Mouse (Mus musculus) kidney, postnatal 10 days (tissue): Measurements from ENCODE around the gene Acaca.

Experiments used
- DNase-seq: peaks from one replicate; pipeline ENCODE4 v3.0.0; 2021; ENCODE audit warnings: mixed read lengths

Acaca gene

DNA sequence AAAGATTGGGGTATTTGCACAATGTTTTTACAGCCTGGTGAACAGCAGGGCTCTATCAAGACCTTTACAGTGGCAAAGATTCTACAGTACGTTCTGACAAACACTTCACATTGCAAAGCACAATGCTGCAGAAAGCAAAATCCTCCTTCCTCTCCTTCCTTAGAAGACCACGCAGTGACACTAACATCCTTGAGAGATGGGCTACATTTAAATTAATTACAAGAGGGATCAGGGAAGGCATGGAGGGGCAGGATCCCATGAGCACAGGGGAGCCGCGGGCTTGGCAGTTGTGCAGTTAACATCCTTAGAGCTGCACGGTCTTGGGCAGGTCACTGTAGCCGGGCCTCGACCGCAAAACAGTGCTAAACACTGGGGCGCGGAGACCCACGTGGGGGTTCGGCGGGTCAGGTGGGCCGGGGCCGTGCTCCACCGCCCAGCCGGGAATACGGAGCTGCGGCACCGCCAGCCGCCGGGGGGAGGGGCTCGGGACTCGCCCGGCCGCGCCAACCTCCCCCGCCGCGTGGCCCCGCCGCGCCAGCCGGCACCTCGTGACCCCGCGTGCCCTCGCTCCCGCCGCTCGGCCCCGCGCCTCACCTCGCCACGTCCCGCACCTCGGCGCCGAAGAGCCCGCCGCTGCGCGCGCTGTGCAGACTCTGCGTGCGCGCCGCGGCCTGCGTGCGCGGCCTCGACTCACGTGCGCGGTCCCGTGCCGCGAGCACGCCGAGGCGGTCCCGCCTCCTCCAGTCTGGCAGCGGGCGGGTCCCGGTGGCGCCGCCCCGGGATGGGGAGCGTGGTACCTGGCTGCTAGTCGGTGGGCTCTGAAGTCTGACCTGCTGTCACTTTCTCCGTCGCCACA, at the start of gene Acaca, which contains the start of gene Tada2a:
Acaca (plus strand) TSS at position 730 of the 856 bp plus-strand sequence.
Tada2a (minus strand) TSS at position 658 of the 856 bp plus-strand sequence.
- DNase-seq, result peak; percentile 87

GRCm38 (mm10) chr11:84079887-84080286, 49.6 kb upstream of the Acaca start:
- DNase-seq, result no peak

DNA sequence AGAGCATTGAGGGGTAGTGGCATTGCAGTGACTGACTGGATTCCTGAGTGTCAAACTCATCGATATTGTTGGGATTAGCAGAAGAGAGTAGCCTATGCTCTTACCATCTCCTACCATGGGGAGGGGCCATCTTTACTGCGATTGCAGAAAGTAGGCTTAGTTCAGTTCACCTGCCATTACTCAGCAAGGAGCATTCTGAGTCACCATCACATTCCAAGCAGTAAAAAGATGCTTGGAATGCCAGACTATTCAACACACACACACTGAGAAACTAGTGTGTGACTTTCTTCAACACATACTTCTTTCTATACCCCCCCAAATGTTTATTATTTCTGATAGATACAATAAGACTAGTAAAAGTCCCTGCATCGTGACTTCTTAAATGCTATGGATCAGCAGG, 49.1 kb upstream of the Acaca start:
- DNase-seq, result no peak

DNA sequence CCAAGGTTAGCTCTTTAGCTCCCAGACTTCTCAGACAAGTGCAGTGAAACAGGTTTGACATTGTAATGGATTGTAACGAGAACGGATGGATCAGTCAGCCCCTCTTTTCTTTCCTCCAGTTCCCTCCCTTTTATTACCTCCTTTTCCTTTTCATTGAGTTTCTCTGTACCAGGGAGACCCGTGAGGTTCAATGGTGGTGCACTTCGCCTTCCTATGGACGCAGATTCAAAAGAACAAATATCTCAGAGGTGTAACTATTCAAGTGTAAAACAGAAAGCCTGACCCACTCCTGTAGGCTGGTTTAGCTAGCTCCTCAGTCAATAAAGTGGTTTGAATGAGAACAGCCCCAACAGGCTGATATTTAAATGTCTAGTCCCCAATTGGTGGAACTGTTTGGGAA, 47.6 kb upstream of the Acaca start:
- DNase-seq, result no peak

DNA sequence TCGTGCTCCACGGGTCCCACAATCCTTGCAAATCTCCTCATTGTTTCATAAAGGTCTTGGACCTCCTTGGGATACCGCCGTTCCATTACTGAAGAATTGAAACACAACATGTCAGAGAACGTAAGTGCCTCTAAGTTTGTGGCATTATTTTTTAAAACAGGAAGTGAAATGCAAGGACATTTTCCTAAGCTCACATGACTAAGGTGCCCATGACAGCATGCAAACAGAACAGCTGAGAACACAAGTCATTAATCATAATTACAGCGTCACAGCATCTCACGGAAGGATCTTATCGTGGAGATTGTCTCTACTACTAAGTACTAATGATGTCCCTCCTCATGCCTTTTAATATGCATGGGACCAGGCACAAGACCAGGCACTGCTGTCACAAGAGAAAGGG, 38.9 kb upstream of the Acaca start:
- DNase-seq, result no peak

DNA sequence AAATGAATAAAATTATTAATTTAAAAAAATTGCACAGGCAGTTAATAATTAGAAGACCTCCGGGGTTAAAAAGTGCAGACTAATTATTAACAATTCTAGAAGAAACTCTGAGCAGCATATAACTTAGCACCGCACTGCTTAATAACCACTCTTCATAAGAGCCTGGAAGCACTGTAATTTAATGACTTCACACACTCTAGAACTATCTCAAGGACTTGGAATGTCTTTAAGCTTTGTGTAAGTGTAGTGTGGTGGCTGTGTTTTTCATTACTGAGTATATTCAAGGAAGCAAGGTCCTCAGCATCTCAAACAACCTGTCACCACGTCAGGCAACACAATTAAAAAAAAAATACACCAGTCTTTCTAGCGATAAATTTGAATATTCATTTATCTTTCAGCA, 34.4 kb upstream of the Acaca start:
- DNase-seq, result no peak

- no peak for DNase-seq
These were observed 32.0 kb upstream of the Acaca start for GRCm38 (mm10) chr11:84097251-84097998.

GRCm38 (mm10) chr11:84101182-84101581, 28.3 kb upstream of the Acaca start:
- no peak for DNase-seq

DNA sequence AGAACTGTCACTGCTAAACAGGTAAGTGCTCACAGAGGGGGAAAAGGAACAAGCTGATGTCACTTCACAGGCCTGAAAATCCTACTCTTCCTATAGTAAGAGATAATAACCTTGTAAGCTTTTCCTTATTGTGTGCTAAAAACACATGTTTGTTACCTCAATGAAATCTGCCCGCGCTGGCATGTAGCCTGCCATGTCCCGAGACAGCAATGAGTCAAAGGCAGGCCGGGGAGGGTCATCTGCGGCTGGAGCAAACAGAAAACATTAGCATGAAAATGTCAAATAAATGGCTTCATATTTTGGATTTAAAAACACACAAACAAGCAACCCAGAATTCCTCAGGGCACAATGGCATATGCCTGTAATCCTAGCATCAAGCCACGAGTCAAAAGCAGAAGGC, 25.4 kb upstream of the Acaca start:
- DNase-seq, result no peak

- DNase-seq, result no peak
These were observed 22.3 kb upstream of the Acaca start for GRCm38 (mm10) chr11:84107137-84107536.

DNA sequence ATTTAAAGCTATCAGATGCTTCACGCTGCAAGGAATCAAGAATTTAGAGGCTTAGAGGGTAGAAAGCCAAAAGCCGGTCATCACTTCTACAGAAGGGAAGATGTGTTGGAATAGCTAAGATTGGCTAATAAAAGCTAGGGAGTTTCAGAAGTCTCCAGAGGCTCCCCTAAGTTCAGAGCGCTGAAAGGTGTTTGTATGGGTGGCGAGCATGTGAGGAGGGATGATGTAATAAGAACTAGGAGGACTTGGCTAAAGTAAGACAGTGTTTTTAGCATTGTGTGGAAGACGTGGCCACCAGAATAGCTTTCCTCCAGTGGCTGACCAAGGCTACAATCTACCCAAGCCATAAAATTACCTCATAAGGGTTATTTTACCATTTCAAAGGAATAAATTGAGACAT, 15.8 kb upstream of the Acaca start:
- no peak for DNase-seq

DNA sequence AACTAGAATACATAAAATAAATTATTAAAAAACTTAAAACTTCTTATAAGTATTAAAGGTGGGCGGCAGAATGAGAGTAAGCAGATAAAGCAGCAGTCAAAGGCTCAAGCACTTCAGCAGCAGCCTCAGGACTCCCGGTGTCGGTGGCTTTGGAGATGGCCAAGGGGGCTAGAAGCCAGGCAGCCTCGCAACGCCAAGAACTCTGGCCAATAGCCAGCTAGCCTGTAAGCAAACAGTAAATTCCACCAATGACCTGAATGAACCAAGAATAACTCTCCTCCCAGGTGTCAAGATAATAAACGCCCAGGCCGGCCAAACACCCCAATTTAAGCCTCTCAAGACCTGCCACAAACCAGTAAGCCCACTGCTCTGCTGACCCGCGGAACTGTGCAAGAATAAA, 13.8 kb upstream of the Acaca start:
- DNase-seq, result no peak

DNA sequence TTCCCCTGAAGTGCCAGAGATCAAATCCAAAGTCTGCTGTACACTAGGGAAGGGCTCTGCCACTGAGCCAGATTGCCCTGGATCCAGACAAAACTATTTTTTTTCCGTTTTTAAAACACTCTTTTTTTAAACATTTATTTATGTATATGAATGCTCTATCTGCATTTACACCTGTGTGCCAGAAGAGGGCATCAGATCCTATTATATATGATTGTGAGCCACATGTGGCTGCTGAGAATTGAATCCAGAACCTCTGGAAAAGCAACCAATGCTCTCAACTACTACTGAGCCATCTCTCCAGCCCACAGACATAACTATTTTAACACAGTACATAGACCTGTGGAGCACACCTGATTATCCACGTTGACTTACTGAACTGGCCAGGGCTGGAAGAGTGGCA, 13.3 kb upstream of the Acaca start:
- no peak for DNase-seq

DNA sequence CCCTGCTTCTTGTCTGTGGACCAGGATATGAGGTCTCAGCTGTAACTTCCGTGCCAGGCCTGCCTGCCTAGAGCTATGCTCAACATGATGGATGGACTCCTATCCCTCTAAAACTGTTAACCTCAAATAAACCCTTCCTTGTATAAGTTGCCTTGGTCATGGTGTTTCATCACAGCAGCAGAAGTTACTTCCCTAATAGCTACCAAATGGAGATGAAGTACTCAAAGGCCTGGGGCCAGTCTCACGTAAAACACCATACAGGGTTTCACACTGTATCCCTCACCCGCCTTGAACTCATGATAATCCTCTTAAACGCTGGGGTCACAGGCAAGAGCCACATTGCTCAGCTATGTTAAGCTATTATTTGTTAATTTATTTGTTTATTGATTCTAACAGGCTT, 12.0 kb upstream of the Acaca start:
- DNase-seq, result no peak

DNA sequence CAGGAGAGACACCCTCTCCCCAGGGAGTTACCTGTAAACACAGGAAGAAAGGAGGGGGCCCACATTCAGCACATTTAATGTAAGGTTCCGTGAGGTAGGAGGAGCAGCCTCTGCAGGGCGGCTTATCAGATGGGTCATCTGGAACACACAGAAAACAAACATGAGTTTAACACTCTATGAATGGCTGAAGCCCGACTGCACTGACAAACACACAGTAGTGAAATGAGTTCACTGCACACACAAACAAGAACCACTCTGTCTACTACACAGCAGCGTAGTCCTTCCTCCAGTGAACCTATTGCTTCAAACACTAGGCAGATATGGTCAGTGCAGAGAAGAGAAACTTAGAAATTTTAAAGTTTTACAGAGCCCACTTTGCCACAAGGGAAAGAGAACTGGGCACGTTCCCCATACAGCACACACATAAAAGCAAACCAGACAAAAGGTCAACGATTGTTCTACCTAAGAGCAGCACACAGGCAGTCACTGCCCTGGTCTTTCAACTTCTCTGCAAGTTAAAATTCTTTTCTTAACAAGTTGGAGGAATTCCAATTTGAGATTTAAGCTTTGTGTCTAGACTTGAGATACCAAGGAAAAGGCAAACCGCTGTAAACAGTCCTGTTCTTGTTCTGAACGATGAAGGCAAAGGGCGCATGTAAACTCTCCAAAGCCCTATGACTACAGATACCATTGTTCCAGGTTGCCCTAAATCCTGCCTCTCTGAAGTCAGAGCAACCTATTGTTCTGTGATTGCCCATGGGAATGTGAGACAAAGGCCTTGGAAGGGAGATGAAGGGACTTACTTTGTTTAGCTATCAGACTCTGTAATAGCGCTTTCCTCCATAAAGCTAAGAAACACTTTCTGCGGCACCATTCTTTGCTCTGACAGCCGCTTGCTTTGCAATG, 8.2 kb upstream of the Acaca start:
- no peak for DNase-seq

DNA sequence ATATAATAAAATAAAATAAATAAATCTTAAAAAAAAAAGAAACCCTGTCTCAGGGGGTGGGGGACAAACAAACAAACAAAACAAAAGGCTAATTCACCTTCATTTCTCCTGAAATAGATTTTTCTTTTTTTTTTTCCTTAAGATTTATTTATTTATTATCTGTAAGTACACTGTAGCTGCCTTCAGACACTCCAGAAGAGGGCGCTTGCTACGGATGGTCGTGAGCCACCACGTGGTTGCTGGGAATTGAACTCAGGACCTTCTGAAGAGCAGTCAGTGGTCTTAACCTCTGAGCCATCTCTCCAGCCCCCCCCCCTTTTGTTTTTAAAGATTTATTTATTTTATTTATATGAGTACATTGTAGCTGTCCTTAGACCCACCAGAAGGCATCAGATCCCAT, 1.5 kb upstream of the Acaca start:
- no peak for DNase-seq

- DNase-seq, result no peak
These were observed 320 bp downstream of the Acaca start for GRCm38 (mm10) chr11:84129799-84130185.

DNA sequence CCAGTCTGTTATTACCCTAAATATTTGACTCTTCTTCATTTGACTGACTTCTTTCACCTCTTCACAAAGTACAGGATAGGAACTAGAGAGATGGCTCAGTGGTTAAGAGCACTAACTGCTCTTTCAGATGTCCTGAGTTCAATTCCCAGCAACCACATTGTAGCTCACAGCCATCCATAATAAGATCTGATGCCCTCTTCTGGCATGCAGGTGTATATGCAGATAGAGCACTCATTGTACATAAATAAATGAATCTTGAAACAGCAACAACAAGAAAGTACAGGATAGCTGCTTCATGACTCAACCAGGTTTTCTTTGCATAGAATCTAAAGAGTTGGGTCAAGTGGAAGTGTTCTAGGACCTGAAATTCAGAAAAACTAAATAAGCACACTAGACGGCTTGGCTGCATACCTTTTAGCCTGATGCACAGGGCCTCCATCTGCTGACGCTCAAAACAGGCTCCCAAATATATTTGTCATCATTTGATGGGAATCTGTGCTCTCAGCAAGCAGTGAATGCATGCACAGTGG, 4.9 kb downstream of the Acaca start:
- DNase-seq, result no peak

- no peak for DNase-seq
These were observed 7.0 kb downstream of the Acaca start for GRCm38 (mm10) chr11:84136453-84136852.

GRCm38 (mm10) chr11:84141752-84142151, 12.3 kb downstream of the Acaca start:
- DNase-seq, result peak; percentile 72

- no peak for DNase-seq
These were observed 15.8 kb downstream of the Acaca start for GRCm38 (mm10) chr11:84145201-84145798.

DNA sequence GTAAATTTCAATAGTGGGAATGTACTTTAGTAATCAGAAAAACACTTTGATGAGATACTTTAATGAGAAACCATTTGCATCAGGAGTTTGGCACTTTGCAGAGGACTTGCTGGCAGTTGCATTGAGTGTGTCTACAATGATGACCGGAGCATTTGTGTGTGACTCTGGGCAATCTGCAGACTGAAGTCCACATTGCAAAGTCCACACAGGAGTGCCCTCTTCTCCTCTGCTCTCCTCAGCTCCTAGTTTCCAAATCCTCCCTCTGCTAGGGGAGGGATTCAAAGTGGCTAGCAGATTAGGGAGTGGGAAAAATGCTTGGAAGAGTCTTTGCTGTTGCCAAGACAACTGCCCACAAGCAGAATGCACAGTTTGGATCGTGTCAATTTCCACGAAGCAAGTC, 16.6 kb downstream of the Acaca start:
- DNase-seq, result no peak
